Mouse (Mus musculus) hindbrain, embryonic 16.5 days (tissue): ENCODE results near the gene Ppp2r5e. TPM values are rescaled to one million over a fixed set of nuclear protein-coding genes. Genes with fewer than 3 reads are reported as not detected.

Experiments
- ATAC-seq: fragments of 200-750 bp; cut with Nextera tagmentation; 2 replicates; pipeline ENCODE4 v1.8.0; 2017; ENCODE audit warnings: moderate TSS enrichment, moderate library complexity
- H3K27ac ChIP-seq: fragments of 300-500 bp; sonication (generic); 2 replicates; pipeline ENCODE4 v1.5.1; 2014; ENCODE audit warnings: low read depth, mild to moderate bottlenecking, control low read depth, low read length, moderate library complexity
- H3K27me3 ChIP-seq: fragments of 300-500 bp; sonication (generic); replicated peaks from 2 replicates; pipeline ENCODE4 v1.6.1; 2014; ENCODE audit warnings: low read length; ENCODE audit not compliant: control insufficient read depth, insufficient read depth
- H3K36me3 ChIP-seq: fragments of 300-500 bp; sonication (generic); 2 replicates; pipeline ENCODE4 v1.6.1; 2014; ENCODE audit warnings: mild to moderate bottlenecking, low read length, moderate library complexity, mixed read lengths; ENCODE audit not compliant: control insufficient read depth, insufficient read depth
- H3K4me1 ChIP-seq: fragments of 300-500 bp; sonication (generic); 2 replicates; pipeline ENCODE4 v1.6.1; 2014; ENCODE audit warnings: low read depth, low read length; ENCODE audit not compliant: control insufficient read depth, insufficient read depth
- H3K4me2 ChIP-seq: fragments of 300-500 bp; sonication (generic); 2 replicates; pipeline ENCODE4 v1.6.1; 2014; ENCODE audit warnings: mild to moderate bottlenecking, low read length, control low read depth, moderate library complexity
- H3K4me3 ChIP-seq: fragments of 300-500 bp; sonication (generic); 2 replicates; pipeline ENCODE4 v1.5.1; 2014; ENCODE audit warnings: mild to moderate bottlenecking, low read length, control low read depth, moderate library complexity
- H3K9ac ChIP-seq: fragments of 300-500 bp; sonication (generic); 2 replicates; pipeline ENCODE4 v1.6.1; 2014; ENCODE audit warnings: low read depth, mild to moderate bottlenecking, control low read depth, low read length, moderate library complexity
- H3K9me3 ChIP-seq: fragments of 300-500 bp; sonication (generic); 2 replicates; pipeline ENCODE4 v1.6.1; 2014; ENCODE audit warnings: mild to moderate bottlenecking, low read length, moderate library complexity; ENCODE audit not compliant: control insufficient read depth
- WGBS: fragments of 180-500 bp; shearing (Covaris S2); extraction: QIAGEN DNeasy Blood & Tissue Kit; methylation state at CpG from one replicate; pipeline ENCODE4 v1.1.7; 2014; 5-methylcytosine and 5-hydroxymethylcytosine counted together
- polyA plus RNA-seq: library from polyadenylated mRNA; unstranded; fragments of >200 nt; fragmentation: Nextera tagmentation; extraction: Ambion mirVana; gene quantifications from 2 replicates; pipeline ENCODE4 v1.2.1, GENCODE M21; 2015

The Ppp2r5e gene
- polyA plus RNA-seq, 1 experiment from 2014 or later = 14.5 TPM

GRCm38 (mm10) chr12:75616841-75617240 is 20.8 kb upstream of the Ppp2r5e start:
- H3K9ac ChIP-seq = no peak overlapping the region
- H3K36me3 ChIP-seq = no peaks in the 10 kb centered on the region
- WGBS = 66% methylated on average over 8 of the region's 8 CpGs
- H3K4me1 ChIP-seq = peaks cover 3% of the 10 kb centered on the region; the same call in 1 of the 2 replicates
- ATAC-seq = no peak
- H3K4me3 ChIP-seq = no peak overlapping the region
- H3K27me3 ChIP-seq = no peaks in the 10 kb centered on the region
- H3K27ac ChIP-seq = no peak overlapping the region
- no peaks in the 10 kb centered on the region for H3K9me3 ChIP-seq
- H3K4me2 ChIP-seq = no peak overlapping the region

DNA sequence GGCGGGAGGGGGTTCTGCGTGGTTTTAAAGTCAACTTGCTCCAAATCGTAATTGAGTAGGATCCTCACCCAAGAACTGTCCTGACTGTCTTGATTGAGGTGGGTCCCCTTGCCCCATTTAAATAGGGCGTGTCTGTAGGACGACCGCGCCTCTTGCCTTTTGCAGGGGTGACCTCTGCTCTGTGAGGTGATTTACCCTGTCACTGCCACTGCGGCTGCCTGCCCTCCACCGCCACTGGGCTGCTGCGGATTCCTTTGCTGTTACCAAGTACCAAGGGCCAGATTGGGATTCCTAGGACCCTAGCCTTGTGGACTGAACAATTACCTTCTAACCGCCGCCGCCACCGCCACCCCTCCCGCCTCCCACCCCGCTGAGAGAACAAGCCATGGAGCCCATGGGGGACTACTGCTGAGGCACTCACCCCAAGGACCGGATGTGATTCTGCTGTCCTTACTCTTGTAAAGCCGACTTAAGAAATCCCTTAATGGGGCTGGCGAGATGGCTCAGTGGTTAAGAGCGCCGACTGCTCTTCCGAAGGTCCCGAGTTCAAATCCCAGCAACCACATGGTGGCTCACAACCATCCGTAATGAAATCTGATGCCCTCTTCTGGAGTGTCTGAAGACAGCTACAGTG is 20.2 kb upstream of the Ppp2r5e start:
- WGBS = 5% methylated on average over 23 of the region's 24 CpGs
- no peak for ATAC-seq
- H3K4me3 ChIP-seq = peak overlapping the region; percentile 25

DNA sequence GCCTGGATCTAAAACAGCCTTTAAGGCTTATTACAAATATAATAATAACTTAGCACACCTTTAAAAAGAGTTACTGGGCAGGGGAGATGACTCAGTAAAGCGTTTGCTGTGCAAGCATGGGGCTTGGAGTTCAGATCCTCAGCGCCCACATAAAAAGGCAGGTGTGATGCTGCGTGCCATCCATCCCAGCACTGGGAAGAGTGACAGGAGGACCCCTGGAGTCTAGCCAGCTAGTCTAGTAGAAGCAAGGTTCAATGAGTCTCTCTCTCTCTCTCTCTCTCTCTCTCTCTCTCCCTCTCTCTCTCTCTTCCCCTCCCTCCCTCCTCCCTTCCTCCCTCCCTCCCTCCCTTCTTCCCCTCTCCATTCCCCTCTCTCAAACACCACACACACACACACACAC is 19.5 kb upstream of the Ppp2r5e start:
- no peak for ATAC-seq
- no peak overlapping the region for H3K4me3 ChIP-seq
- 53% methylated on average over 3 of the region's 3 CpGs for whole genome bisulfite sequencing
- H3K36me3 ChIP-seq = no peaks in the 10 kb centered on the region
- H3K9ac ChIP-seq = no peak overlapping the region
- no peak overlapping the region for H3K27ac ChIP-seq
- peaks cover 3% of the 10 kb centered on the region; the same call in 1 of the 2 replicates for H3K4me1 ChIP-seq
- no peak overlapping the region for H3K4me2 ChIP-seq
- no peaks in the 10 kb centered on the region for H3K9me3 ChIP-seq
- no peaks in the 10 kb centered on the region for H3K27me3 ChIP-seq

More for the DNA sequence above, 20.2 kb upstream of the Ppp2r5e start:
- H3K9ac ChIP-seq = no peak overlapping the region
- no peak overlapping the region for H3K27ac ChIP-seq
- H3K9me3 ChIP-seq = no peaks in the 10 kb centered on the region
- H3K36me3 ChIP-seq = no peaks in the 10 kb centered on the region
- H3K4me2 ChIP-seq = peak overlapping the region; percentile 50
- H3K27me3 ChIP-seq = no peaks in the 10 kb centered on the region
- H3K4me1 ChIP-seq = peaks cover 3% of the 10 kb centered on the region; the same call in 1 of the 2 replicates

DNA sequence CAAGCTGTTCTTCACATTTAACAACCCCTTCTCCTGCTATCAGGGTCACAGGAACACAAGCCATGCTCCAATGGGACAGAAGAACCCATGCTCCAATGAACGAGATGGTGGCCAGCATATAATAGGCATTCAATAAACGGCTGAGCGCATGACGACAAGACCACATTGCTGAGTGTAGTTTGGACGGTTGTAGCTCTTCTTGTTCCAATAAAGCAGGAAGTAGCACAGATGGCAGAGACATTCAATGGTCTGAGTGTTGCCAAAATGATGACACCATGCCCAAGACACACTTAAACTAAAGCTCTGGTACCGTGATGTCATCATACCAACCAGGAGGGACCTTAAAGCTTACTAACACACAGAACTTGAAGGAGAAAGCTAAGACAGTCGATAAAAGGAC is 16.7 kb upstream of the Ppp2r5e start:
- Histone ChIP-seq H3K9ac (no peak overlapping the region), H3K4me2 (no peak overlapping the region), H3K36me3 (no peaks in the 10 kb centered on the region), H3K27me3 (no peaks in the 10 kb centered on the region), H3K27ac (no peak overlapping the region), H3K4me3 (no peak overlapping the region), H3K9me3 (no peaks in the 10 kb centered on the region), H3K4me1 (peaks cover 3% of the 10 kb centered on the region; the same call in 1 of the 2 replicates)
- ATAC-seq = no peak
- WGBS = 79% methylated on average over 7 of the region's 7 CpGs

DNA sequence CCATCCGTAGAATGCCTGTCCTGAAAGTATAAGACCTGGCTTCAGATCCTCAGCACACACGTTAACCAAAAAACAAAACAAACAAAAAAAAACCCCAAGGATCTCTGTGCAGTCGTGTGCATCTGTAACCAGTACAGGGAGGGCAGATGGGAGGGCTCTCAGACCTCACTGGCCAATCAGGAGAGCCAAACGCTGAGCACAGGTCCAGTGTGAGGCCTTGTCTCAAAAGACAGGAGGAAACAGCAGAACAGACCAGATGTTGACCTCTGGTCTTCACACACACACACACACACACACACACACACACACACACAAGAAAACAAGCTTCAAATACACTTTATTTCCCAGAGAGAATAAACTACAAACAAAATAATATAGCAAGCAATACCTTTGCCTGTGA is 3.4 kb upstream of the Ppp2r5e start:
- Histone ChIP-seq H3K27me3 (no peaks in the 10 kb centered on the region), H3K27ac (no peak overlapping the region), H3K9ac (no peak overlapping the region), H3K9me3 (no peaks in the 10 kb centered on the region), H3K36me3 (no peaks in the 10 kb centered on the region), H3K4me2 (no peak overlapping the region), H3K4me3 (no peak overlapping the region), H3K4me1 (peaks cover under 1% of the 10 kb centered on the region)
- 17% methylated on average over 4 of the region's 4 CpGs for WGBS
- ATAC-seq = no peak

- Histone ChIP-seq H3K27me3 (no peaks in the 10 kb centered on the region), H3K4me2 (no peak overlapping the region), H3K36me3 (no peaks in the 10 kb centered on the region), H3K27ac (no peak overlapping the region), H3K4me3 (no peak overlapping the region), H3K4me1 (peaks cover 6% of the 10 kb centered on the region), H3K9ac (no peak overlapping the region), H3K9me3 (no peaks in the 10 kb centered on the region)
- no peak for ATAC-seq
- WGBS = 63% methylated on average over 4 of the region's 4 CpGs
Observed at GRCm38 (mm10) chr12:75598988-75599387, 2.9 kb upstream of the Ppp2r5e start.

DNA sequence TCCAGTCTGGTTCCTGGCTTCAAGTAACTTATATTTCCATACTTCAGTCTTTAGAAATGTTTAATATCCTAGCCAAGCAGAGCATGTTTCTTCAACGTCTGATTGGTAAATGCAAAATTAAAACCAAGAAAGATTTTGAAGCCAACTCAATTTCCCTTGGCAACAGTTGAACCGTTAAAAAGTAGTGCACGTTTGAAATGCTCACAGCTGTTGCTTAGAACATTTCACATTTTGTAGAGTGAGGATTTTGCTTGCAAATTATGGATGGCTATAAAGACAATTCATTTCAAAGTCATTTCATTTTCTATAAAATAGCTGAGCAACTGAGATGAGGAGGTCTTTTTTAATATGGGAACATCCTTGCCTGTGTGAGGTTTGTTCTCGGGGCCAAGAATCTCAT is 1.7 kb upstream of the Ppp2r5e start:
- peaks cover 14% of the 10 kb centered on the region for H3K4me1 ChIP-seq
- no peaks in the 10 kb centered on the region for H3K27me3 ChIP-seq
- H3K27ac ChIP-seq = no peak overlapping the region
- H3K4me3 ChIP-seq = no peak overlapping the region
- H3K4me2 ChIP-seq = no peak overlapping the region
- 80% methylated on average over 4 of the region's 4 CpGs for WGBS
- no peak overlapping the region for H3K9ac ChIP-seq
- H3K36me3 ChIP-seq = no peaks in the 10 kb centered on the region
- H3K9me3 ChIP-seq = no peaks in the 10 kb centered on the region
- ATAC-seq = no peak

GRCm38 (mm10) chr12:75595291-75596153 is 523 bp downstream of the Ppp2r5e start:
- Histone ChIP-seq H3K36me3 (no peaks in the 10 kb centered on the region; the same call in 1 of the 2 replicates), H3K9ac (peak overlapping the region; percentile 99), H3K4me3 (peak overlapping the region; percentile 98), H3K27ac (peak overlapping the region; percentile 97), H3K4me2 (peak overlapping the region; percentile 80), H3K9me3 (no peaks in the 10 kb centered on the region), H3K27me3 (no peaks in the 10 kb centered on the region), H3K4me1 (peaks cover 14% of the 10 kb centered on the region)
- WGBS = under 1% methylated on average over 74 of the region's 97 CpGs
- ATAC-seq = 0 out of 2 replicates have a peak, but pooled peaks have one; percentile 0

DNA sequence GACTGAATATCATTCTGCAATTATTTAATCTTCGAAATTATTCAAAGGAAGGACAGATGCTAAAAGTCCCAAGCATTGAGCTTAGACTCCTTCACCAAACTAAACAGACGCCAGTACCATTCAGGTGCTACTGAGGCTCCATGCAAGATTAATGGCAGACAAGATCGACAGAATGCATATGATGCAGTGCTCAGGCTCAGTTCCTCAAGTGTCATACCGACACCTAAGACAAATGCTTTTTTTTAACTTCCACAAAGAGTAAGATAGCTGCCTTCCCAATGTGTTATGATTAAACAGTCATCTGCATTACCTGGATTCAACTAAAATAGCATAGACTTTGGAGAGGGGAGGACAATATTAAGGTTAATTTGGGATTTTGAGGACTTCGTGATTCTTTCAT is 1.6 kb downstream of the Ppp2r5e start:
- H3K9ac ChIP-seq = peak overlapping the region; percentile 38
- H3K9me3 ChIP-seq = no peaks in the 10 kb centered on the region
- WGBS = 38% methylated on average over 5 of the region's 5 CpGs
- peak overlapping the region; percentile 98 for H3K4me3 ChIP-seq
- H3K4me2 ChIP-seq = peak overlapping the region; percentile 80
- peaks cover 2% of the 10 kb centered on the region; the same call in 1 of the 2 replicates for H3K36me3 ChIP-seq
- no peak for ATAC-seq
- peaks cover 14% of the 10 kb centered on the region for H3K4me1 ChIP-seq
- H3K27ac ChIP-seq = no peak overlapping the region
- H3K27me3 ChIP-seq = no peaks in the 10 kb centered on the region
